Mouse (Mus musculus) yolk sac, embryonic 10.5 days (tissue): ENCODE measurements around the gene Fgd2.

Experiments used
- DNase-seq: peaks from one replicate; pipeline ENCODE4 v3.0.0-alpha.2; 2017; ENCODE audit warnings: low spot score

Gene Fgd2

GRCm38 (mm10) chr17:29422912-29423504 lies 62.3 kb downstream of the Fgd2 start:
- no peak for DNase-seq

- DNase-seq = no peak
Observed at GRCm38 (mm10) chr17:29423991-29424390, 63.3 kb downstream of the Fgd2 start.

- no peak for DNase-seq
Observed at GRCm38 (mm10) chr17:29425345-29425744, 64.6 kb downstream of the Fgd2 start.

- no peak for DNase-seq
Observed at GRCm38 (mm10) chr17:29428213-29428612, 67.5 kb downstream of the Fgd2 start.

GRCm38 (mm10) chr17:29428826-29429225 lies 68.1 kb downstream of the Fgd2 start:
- no peak for DNase-seq
